Comparison of ENCODE assay signal across 8 mouse cellular contexts in the genomic region with DNA sequence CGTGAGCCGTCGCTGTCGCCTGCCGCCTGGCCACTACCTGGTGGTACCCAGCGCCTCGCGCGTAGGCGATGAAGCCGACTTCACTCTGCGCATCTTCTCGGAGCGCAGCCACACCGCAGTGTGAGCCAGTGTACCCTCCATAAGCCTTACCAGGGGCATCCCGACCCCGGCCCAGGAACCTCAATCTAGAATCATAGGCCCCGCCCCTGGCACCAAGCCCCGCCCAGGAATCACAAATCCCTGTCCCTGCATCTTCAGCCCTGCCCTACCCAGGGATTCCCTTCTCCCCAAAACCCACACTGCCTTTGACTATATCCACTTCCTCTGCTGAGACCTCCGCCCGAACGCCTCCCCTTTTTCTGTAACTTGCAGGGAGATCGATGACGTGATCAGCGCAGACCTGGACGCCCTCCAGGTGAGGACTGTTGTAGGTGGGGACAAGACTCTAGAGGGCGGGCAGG. TPM values are rescaled to one million over a fixed set of nuclear protein-coding genes. Genes with fewer than 3 reads are reported as not detected.
A peak's percentile ranks its signal among the peaks of the same experiment; 100 is the strongest.
DNase-seq lines count a peak whose midpoint lies in the region; ATAC-seq and TF ChIP-seq lines count a peak whose summit lies in the region.

No protein-coding gene starts in this region.

- peak; percentile 7 for DNase-seq in gastrocnemius, postnatal 14 days
- no peak for DNase-seq in gastrocnemius, postnatal 36 days
- no peak for DNase-seq in liver, embryonic 13.5 days
- no peak for DNase-seq in c-Kit-positive CD71-positive TER-119-positive erythroid progenitor cells, embryonic 14.5 days (ENCODE audit: low spot score)
- DNase-seq in left cerebral cortex, postnatal 14 days (ENCODE audit: low spot score in 2 of 2) = no peak

- H3K36me3 ChIP-seq in E14TG2a.4 (ENCODE audit: insufficient read depth, low read length) = peaks cover 40% of the 10 kb centered on the region
- H3K36me3 ChIP-seq in forebrain, embryonic 13.5 days (ENCODE audit: poor library complexity, severe bottlenecking) = peaks cover 25% of the 10 kb centered on the region
- peaks cover 27% of the 10 kb centered on the region for H3K36me3 ChIP-seq in liver, embryonic 13.5 days

- peak overlapping the region; percentile 62 for H3K4me2 ChIP-seq in forebrain, embryonic 13.5 days
- H3K4me2 ChIP-seq in liver, embryonic 13.5 days = peak overlapping the region; percentile 46

- no peak overlapping the region for H3K27ac ChIP-seq in forebrain, embryonic 13.5 days
- no peak overlapping the region for H3K27ac ChIP-seq in liver, embryonic 13.5 days

- 3% methylated on average over 27 of the region's 27 CpGs for WGBS in forebrain, embryonic 13.5 days
- WGBS in liver, embryonic 13.5 days (ENCODE audit: insufficient replicate concordance) = 6% methylated on average over 27 of the region's 27 CpGs

- H3K4me3 ChIP-seq in E14TG2a.4 (replicated peaks; ENCODE audit: low read length) = peak overlapping the region; percentile 78
- peak overlapping the region; percentile 37 for H3K4me3 ChIP-seq in forebrain, embryonic 13.5 days
- H3K4me3 ChIP-seq in liver, embryonic 13.5 days (replicated peaks) = peak overlapping the region; percentile 26; the same call in 1 of the 2 replicates

- peaks cover 47% of the 10 kb centered on the region for H3K27me3 ChIP-seq in E14TG2a.4 (ENCODE audit: insufficient read depth, low read length)
- H3K27me3 ChIP-seq in forebrain, embryonic 13.5 days = peaks cover 40% of the 10 kb centered on the region
- H3K27me3 ChIP-seq in liver, embryonic 13.5 days = peaks cover 51% of the 10 kb centered on the region

- ATAC-seq in forebrain, embryonic 13.5 days = 0 out of 2 replicates have a peak, but pooled peaks have one; percentile 14
- no peak for ATAC-seq in liver, embryonic 13.5 days (ENCODE audit: low read depth)
- no peak for ATAC-seq in megakaryocyte progenitor cell, adult 5-6 weeks (replicated peaks; ENCODE audit: poor library complexity)

- no peaks in the 10 kb centered on the region for H3K9me3 ChIP-seq in E14TG2a.4 (ENCODE audit: low read length)
- no peaks in the 10 kb centered on the region for H3K9me3 ChIP-seq in forebrain, embryonic 13.5 days (replicated peaks)
- no peaks in the 10 kb centered on the region for H3K9me3 ChIP-seq in liver, embryonic 13.5 days (replicated peaks)

- TF ChIP-seq CTCF in E14TG2a.4 (conservative IDR thresholded peaks at IDR 0.05; ENCODE audit: low read length) = no peak

- H3K9ac ChIP-seq in forebrain, embryonic 13.5 days = peak overlapping the region; percentile 51
- no peak overlapping the region for H3K9ac ChIP-seq in liver, embryonic 13.5 days

- peaks cover 39% of the 10 kb centered on the region for H3K4me1 ChIP-seq in E14TG2a.4 (replicated peaks; ENCODE audit: low read depth, low read length)
- H3K4me1 ChIP-seq in forebrain, embryonic 13.5 days = peaks cover 9% of the 10 kb centered on the region
- peaks cover 10% of the 10 kb centered on the region for H3K4me1 ChIP-seq in liver, embryonic 13.5 days (replicated peaks)

- intact Hi-C loops in gastrocnemius, postnatal 14 days (cut with DNase I; ENCODE audit: low total_unique reads) = no loop called here
- intact Hi-C loops in gastrocnemius, postnatal 36 days (cut with DNase I) = no loop called here
- intact Hi-C loops in left cerebral cortex, postnatal 14 days (cut with DNase I) = no loop called here

RNA-seq across cellular contexts. Expression of gene Capn12, which starts 7.5 kb away (rescaled TPM):
- under 1 TPM; 0.10 to 0.13 TPM for total RNA-seq in gastrocnemius, postnatal 14 days (2021)
- under 1 TPM in 1 of 2 experiments, not detected in 1; 0.15 TPM for total RNA-seq in gastrocnemius, postnatal 36 days (2021)
- 0.21 and 0.30 TPM in 2 replicates for polyA plus RNA-seq in forebrain, embryonic 13.5 days (2015; fragmentation: Nextera tagmentation; extraction: Ambion mirVana)
- polyA plus RNA-seq in liver, embryonic 13.5 days (2015; fragmentation: Nextera tagmentation; extraction: Ambion mirVana) = 0.09 and 0.13 TPM in 2 replicates
- not detected in 2 replicates for total RNA-seq in megakaryocyte progenitor cell, adult 5-6 weeks (2015)
- total RNA-seq in megakaryocyte progenitor cell, adult 5-6 weeks (2017) = 0.24 TPM in 1 of 2 replicates, not detected in the other
- total RNA-seq in left cerebral cortex, postnatal 14 days (2021) = 1 to 10 TPM in 1 of 2 experiments, under 1 TPM in 1; 0.59 to 1.3 TPM

RNA-seq across cellular contexts. Expression of gene Lgals7, which starts 25.1 kb away (rescaled TPM):
- not detected for total RNA-seq in gastrocnemius, postnatal 14 days (2021)
- not detected for total RNA-seq in gastrocnemius, postnatal 36 days (2021)
- polyA plus RNA-seq in forebrain, embryonic 13.5 days (2015; fragmentation: Nextera tagmentation; extraction: Ambion mirVana) = 2.0 and 2.4 TPM in 2 replicates
- polyA plus RNA-seq in liver, embryonic 13.5 days (2015; fragmentation: Nextera tagmentation; extraction: Ambion mirVana) = 0.44 TPM in 1 of 2 replicates, not detected in the other
- 0.52 TPM in 1 of 2 replicates, not detected in the other for total RNA-seq in megakaryocyte progenitor cell, adult 5-6 weeks (2015)
- not detected in 2 replicates for total RNA-seq in megakaryocyte progenitor cell, adult 5-6 weeks (2017)
- under 1 TPM in 1 of 2 experiments, not detected in 1; 0.47 TPM for total RNA-seq in left cerebral cortex, postnatal 14 days (2021)

RNA-seq across cellular contexts. Expression of gene Lgals4, which starts 55.1 kb away (rescaled TPM):
- 1 to 10 TPM; 2.0 to 4.4 TPM for total RNA-seq in gastrocnemius, postnatal 14 days (2021)
- 1 to 10 TPM; 2.5 to 3.1 TPM for total RNA-seq in gastrocnemius, postnatal 36 days (2021)
- 2.5 and 3.3 TPM in 2 replicates for polyA plus RNA-seq in forebrain, embryonic 13.5 days (2015; fragmentation: Nextera tagmentation; extraction: Ambion mirVana)
- 1.6 and 3.1 TPM in 2 replicates for polyA plus RNA-seq in liver, embryonic 13.5 days (2015; fragmentation: Nextera tagmentation; extraction: Ambion mirVana)
- total RNA-seq in megakaryocyte progenitor cell, adult 5-6 weeks (2015) = 16.1 and 22.9 TPM in 2 replicates
- total RNA-seq in megakaryocyte progenitor cell, adult 5-6 weeks (2017) = 4.3 and 7.0 TPM in 2 replicates
- total RNA-seq in left cerebral cortex, postnatal 14 days (2021) = 1 to 10 TPM; 2.6 TPM

Comparison
In these comparisons a context has a peak if more than half of its experiments do, and no peak if none do; other contexts are left out.
1. H3K4me3 ChIP-seq: peak in every context shown above with its lines; median percentile 78 in E14TG2a.4; 37 in forebrain, embryonic 13.5 days; 26 in liver, embryonic 13.5 days.